Mouse (Mus musculus) megakaryocyte, embryonic 14.5 days (primary cell): ENCODE measurements at regions not wholly inside any gene's neighbourhood (a gene's known extent, or its start where the extent isn't known, plus 50 kb on each side); places are given as distances from the start of the nearest gene placed in this dataset.

Source experiments
- FLI1 ChIP-seq: IDR thresholded peaks from 2 replicates; pipeline ENCODE4 v1.6.1; 2012; ENCODE audit warnings: low read length, inconsistent platforms, mixed read lengths
- GATA1 ChIP-seq: IDR thresholded peaks from 3 replicates; pipeline ENCODE4 v1.6.1; 2012; ENCODE audit warnings: mixed read lengths, low read length, inconsistent platforms, borderline replicate concordance

- TF ChIP-seq GATA1 (no peak), FLI1 (no peak)
Measured at GRCm38 (mm10) chr4:54195734-54196133, 369.9 kb downstream of the Tmem38b start.
